Comparison of ENCODE assay signal across 11 mouse cellular contexts in genomic region chr1:72578351-72578750, GRCm38 (mm10). TPM values are rescaled to one million over a fixed set of nuclear protein-coding genes. Genes with fewer than 3 reads are reported as not detected.
DNase-seq lines count a peak whose midpoint lies in the region; ATAC-seq and TF ChIP-seq lines count a peak whose summit lies in the region.
"Had no signal": no experiment of that assay in that cellular context is flagged by ENCODE, and none has a peak within 500 bp of the region (broad histone marks: within the 10 kb centered on the region; RNA-seq: fewer than 3 reads in every experiment).

No protein-coding gene starts in this region.

- 44% methylated on average over 15 of the region's 15 CpGs for WGBS in lung, embryonic 14.5 days
- 33% methylated on average over 15 of the region's 15 CpGs for WGBS in forebrain, embryonic 16.5 days

- H3K4me3 ChIP-seq in lung, embryonic 14.5 days (ENCODE audit: low read depth, low read length) = no peak overlapping the region
- H3K4me3 ChIP-seq in forebrain, embryonic 16.5 days (replicated peaks; ENCODE audit: low read length) = peak overlapping the region; percentile 18
- H3K4me3 ChIP-seq: myocyte had no signal

- no peak overlapping the region for H3K9ac ChIP-seq in lung, embryonic 14.5 days
- H3K9ac ChIP-seq in forebrain, embryonic 16.5 days (replicated peaks; ENCODE audit: low read depth, low read length) = peak overlapping the region; percentile 0; the same call in 1 of the 2 replicates

- no peaks in the 10 kb centered on the region for H3K36me3 ChIP-seq in lung, embryonic 14.5 days (ENCODE audit: insufficient read depth)
- no peaks in the 10 kb centered on the region for H3K36me3 ChIP-seq in forebrain, embryonic 16.5 days (ENCODE audit: control insufficient read depth, insufficient read depth)

- peak overlapping the region; percentile 29; the same call in 1 of the 2 replicates for H3K4me2 ChIP-seq in lung, embryonic 14.5 days
- peak overlapping the region; percentile 11 for H3K4me2 ChIP-seq in forebrain, embryonic 16.5 days (ENCODE audit: low read length)
- H3K4me2 ChIP-seq: liver, embryonic 11.5 days had no signal

- no peak overlapping the region for H3K27ac ChIP-seq in lung, embryonic 14.5 days (ENCODE audit: low read depth)
- no peak overlapping the region for H3K27ac ChIP-seq in forebrain, embryonic 16.5 days (ENCODE audit: low read length)

- no peaks in the 10 kb centered on the region for H3K9me3 ChIP-seq in lung, embryonic 14.5 days (ENCODE audit: low read depth, low read length)
- no peaks in the 10 kb centered on the region for H3K9me3 ChIP-seq in forebrain, embryonic 16.5 days (ENCODE audit: control insufficient read depth, low read length)

- H3K4me1 ChIP-seq in lung, embryonic 14.5 days (ENCODE audit: insufficient read depth) = no peaks in the 10 kb centered on the region
- H3K4me1 ChIP-seq in forebrain, embryonic 16.5 days (replicated peaks; ENCODE audit: control insufficient read depth, insufficient read depth, low read length) = peaks cover 21% of the 10 kb centered on the region

- intact Hi-C loops in left cerebral cortex, postnatal 25 days (cut with DNase I) = loop anchor here (5.0 kb wide), 2 partner anchors 41 to 111 kb away; partner anchors contain the start of gene March4

- no peak for ATAC-seq in lung, embryonic 14.5 days (ENCODE audit: insufficient read depth)
- no peak for ATAC-seq in forebrain, embryonic 16.5 days
- no peak for ATAC-seq in granulocyte monocyte progenitor cell, adult 5-6 weeks (replicated peaks; ENCODE audit: poor library complexity, severe bottlenecking)

- no peak for DNase-seq in lung, embryonic 14.5 days
- no peak for DNase-seq in lung, postnatal 10 days
- DNase-seq in left cerebral cortex, postnatal 25 days (ENCODE audit: low spot score in 2 of 2) = peak; percentile 33 to 76
- DNase-seq in right cerebral cortex, postnatal 10 days (ENCODE audit: low spot score in 2 of 2) = peak; percentile 50 to 72
- DNase-seq in gastrocnemius, postnatal 10 days = no peak
- DNase-seq: kidney, postnatal 10 days had no signal

- H3K27me3 ChIP-seq in lung, embryonic 14.5 days (ENCODE audit: insufficient read depth, low read length) = 0 out of 2 replicates have a peak, but pooled peaks cover 5% of the 10 kb centered on the region
- no peaks in the 10 kb centered on the region for H3K27me3 ChIP-seq in forebrain, embryonic 16.5 days (replicated peaks; ENCODE audit: control insufficient read depth, insufficient read depth, low read length)

- no peak for TF ChIP-seq CTCF in lung, embryonic 14.5 days (IDR thresholded peaks at IDR 0.05; ENCODE audit: low read depth)

RNA-seq across cellular contexts. Expression of gene Smarcal1, which starts 4.7 kb away (rescaled TPM):
- polyA plus RNA-seq in lung, embryonic 14.5 days (2014; fragmentation: Nextera tagmentation; extraction: Ambion mirVana) = 26.7 and 29.5 TPM in 2 replicates
- 29.2 and 31.4 TPM in 2 replicates for polyA plus RNA-seq in forebrain, embryonic 16.5 days (2015; fragmentation: Nextera tagmentation; extraction: Ambion mirVana)
- 10 to 100 TPM; 58.3 to 61.5 TPM for total RNA-seq in left cerebral cortex, postnatal 25 days (2021)
- total RNA-seq in granulocyte monocyte progenitor cell, adult 5-6 weeks (2014; fragmentation: Nextera tagmentation) = 25.7 and 31.2 TPM in 2 replicates
- total RNA-seq in granulocyte monocyte progenitor cell, adult 5-6 weeks (2017) = 26.3 and 30.3 TPM in 2 replicates
- 10 to 100 TPM; 16.3 to 24.6 TPM for total RNA-seq in gastrocnemius, postnatal 10 days (2021)

RNA-seq across cellular contexts. Expression of gene March4, which starts 41.6 kb away (rescaled TPM):
- polyA plus RNA-seq in lung, embryonic 14.5 days (2014; fragmentation: Nextera tagmentation; extraction: Ambion mirVana) = not detected in 2 replicates
- 6.1 and 7.7 TPM in 2 replicates for polyA plus RNA-seq in forebrain, embryonic 16.5 days (2015; fragmentation: Nextera tagmentation; extraction: Ambion mirVana)
- total RNA-seq in left cerebral cortex, postnatal 25 days (2021) = 10 to 100 TPM; 24.4 to 25.9 TPM
- total RNA-seq in granulocyte monocyte progenitor cell, adult 5-6 weeks (2014; fragmentation: Nextera tagmentation) = not detected in 2 replicates
- total RNA-seq in granulocyte monocyte progenitor cell, adult 5-6 weeks (2017) = not detected in 2 replicates
- under 1 TPM; 0.14 to 0.28 TPM for total RNA-seq in gastrocnemius, postnatal 10 days (2021)
- total RNA-seq: MEL had no signal
- polyA plus RNA-seq: liver, embryonic 11.5 days had no signal

Comparison
In these comparisons a context has a peak if more than half of its experiments do, and no peak if none do; other contexts are left out.
1. DNase-seq: peak in left cerebral cortex, postnatal 25 days (2 of 2) and right cerebral cortex, postnatal 10 days (2 of 2); none in lung, embryonic 14.5 days (single experiment), lung, postnatal 10 days (single experiment) and gastrocnemius, postnatal 10 days (single experiment).
2. RNA of gene March4, which starts 41.6 kb away (total RNA-seq): 24.4 to 25.9 TPM in left cerebral cortex, postnatal 25 days; 0.14 to 0.28 TPM in gastrocnemius, postnatal 10 days and not detected in granulocyte monocyte progenitor cell, adult 5-6 weeks; every median in the first group is over 10 times any median in the second.